13 mouse cellular contexts compared by ENCODE assay signal in genomic region chr1:137297780-137298569, GRCm38 (mm10).
DNase-seq lines count a peak whose midpoint lies in the region; ATAC-seq and TF ChIP-seq lines count a peak whose summit lies in the region.
"Had no signal": no experiment of that assay in that cellular context is flagged by ENCODE, and none has a peak within 500 bp of the region (broad histone marks: within the 10 kb centered on the region; RNA-seq: fewer than 3 reads in every experiment).

No protein-coding gene starts in this region.

- no peaks in the 10 kb centered on the region for H3K27me3 ChIP-seq in liver, embryonic 14.5 days (ENCODE audit: control insufficient read depth, insufficient read depth, low read length)
- H3K27me3 ChIP-seq in liver, embryonic 12.5 days (replicated peaks), result no peaks in the 10 kb centered on the region
- H3K27me3 ChIP-seq in hindbrain, embryonic 14.5 days (ENCODE audit: control insufficient read depth, insufficient read depth, low read length), result no peaks in the 10 kb centered on the region
- H3K27me3 ChIP-seq: heart, embryonic 15.5 days; limb, embryonic 13.5 days had no signal

- 36% methylated on average over 10 of the region's 10 CpGs for WGBS in liver, embryonic 14.5 days (ENCODE audit: insufficient replicate concordance)
- WGBS in liver, embryonic 12.5 days (ENCODE audit: insufficient replicate concordance), result 45% methylated on average over 10 of the region's 10 CpGs
- 57% methylated on average over 10 of the region's 10 CpGs for WGBS in hindbrain, embryonic 14.5 days

- no peak overlapping the region for H3K27ac ChIP-seq in liver, embryonic 14.5 days
- H3K27ac ChIP-seq in liver, embryonic 12.5 days, result no peak overlapping the region
- H3K27ac ChIP-seq in hindbrain, embryonic 14.5 days, result no peak overlapping the region
- H3K27ac ChIP-seq: heart, embryonic 15.5 days; limb, embryonic 13.5 days had no signal

- no peak overlapping the region for H3K4me3 ChIP-seq in liver, embryonic 14.5 days (ENCODE audit: insufficient read depth in 1 of 2, low read depth in 2 of 2, low read length in 2 of 2)
- no peak overlapping the region for H3K4me3 ChIP-seq in liver, embryonic 12.5 days
- no peak overlapping the region for H3K4me3 ChIP-seq in hindbrain, embryonic 14.5 days (replicated peaks; ENCODE audit: low read length)
- H3K4me3 ChIP-seq: heart, embryonic 15.5 days; limb, embryonic 13.5 days had no signal

- no peak for TF ChIP-seq EP300 in liver, embryonic 14.5 days (IDR thresholded peaks at IDR 0.05; ENCODE audit: low read depth)

- no peak overlapping the region for H3K9ac ChIP-seq in liver, embryonic 14.5 days (replicated peaks)
- no peak overlapping the region for H3K9ac ChIP-seq in liver, embryonic 12.5 days
- no peak overlapping the region for H3K9ac ChIP-seq in hindbrain, embryonic 14.5 days
- H3K9ac ChIP-seq: heart, embryonic 15.5 days; limb, embryonic 13.5 days had no signal

- H3K36me3 ChIP-seq in liver, embryonic 14.5 days (replicated peaks; ENCODE audit: control insufficient read depth, insufficient read depth, low read depth), result no peaks in the 10 kb centered on the region
- no peaks in the 10 kb centered on the region for H3K36me3 ChIP-seq in liver, embryonic 12.5 days
- H3K36me3 ChIP-seq in hindbrain, embryonic 14.5 days (replicated peaks; ENCODE audit: control insufficient read depth, insufficient read depth), result no peaks in the 10 kb centered on the region
- H3K36me3 ChIP-seq: heart, embryonic 15.5 days; limb, embryonic 13.5 days had no signal

- peak; percentile 45 for DNase-seq in embryo, embryonic 10 days (ENCODE audit: low spot score)
- no peak for DNase-seq in embryo, embryonic 9.5 days (ENCODE audit: extremely low spot score)
- DNase-seq in liver, embryonic 14.5 days (ENCODE audit: low read depth in 3 of 3, low spot score in 3 of 3), result no peak
- DNase-seq in WW6 (ENCODE audit: low read depth, low spot score), result peak; percentile 34
- DNase-seq in retina, postnatal 1 day, result peak; percentile 30
- no peak for DNase-seq in hindbrain, embryonic 14.5 days (ENCODE audit: low spot score)
- DNase-seq in adrenal gland, adult (ENCODE audit: inconsistent age in 2 of 2, low spot score in 1 of 2), result no peak
- DNase-seq: B cell, adult 2 months; kidney, postnatal 10 days had no signal

- no peak for ATAC-seq in liver, embryonic 14.5 days (ENCODE audit: insufficient read depth)
- ATAC-seq in liver, embryonic 12.5 days, result no peak
- no peak for ATAC-seq in hindbrain, embryonic 14.5 days (ENCODE audit: low FRiP score)
- ATAC-seq: activated CD4-positive, CD25-positive, alpha-beta regulatory T cell, adult 4 months had no signal

- no peaks in the 10 kb centered on the region for H3K9me3 ChIP-seq in liver, embryonic 14.5 days (ENCODE audit: control insufficient read depth, low read length)
- no peaks in the 10 kb centered on the region for H3K9me3 ChIP-seq in liver, embryonic 12.5 days (replicated peaks)
- H3K9me3 ChIP-seq in hindbrain, embryonic 14.5 days (ENCODE audit: control insufficient read depth, low read length), result no peaks in the 10 kb centered on the region
- H3K9me3 ChIP-seq: heart, embryonic 15.5 days; limb, embryonic 13.5 days had no signal

- no peaks in the 10 kb centered on the region for H3K4me1 ChIP-seq in liver, embryonic 14.5 days (replicated peaks; ENCODE audit: control insufficient read depth in 2 of 2, insufficient read depth in 2 of 2, low read length in 1 of 2)
- H3K4me1 ChIP-seq in liver, embryonic 12.5 days, result no peaks in the 10 kb centered on the region
- no peaks in the 10 kb centered on the region for H3K4me1 ChIP-seq in hindbrain, embryonic 14.5 days (replicated peaks; ENCODE audit: control insufficient read depth, insufficient read depth, low read length)
- H3K4me1 ChIP-seq: heart, embryonic 15.5 days; limb, embryonic 13.5 days had no signal

- 0 out of 2 replicates have a peak, but pooled peaks have one; percentile 13 for TF ChIP-seq CTCF in liver, embryonic 14.5 days (IDR thresholded peaks at IDR 0.05; ENCODE audit: low read depth)

- no peak overlapping the region for H3K4me2 ChIP-seq in liver, embryonic 14.5 days (ENCODE audit: low read depth)
- no peak overlapping the region for H3K4me2 ChIP-seq in liver, embryonic 12.5 days
- H3K4me2 ChIP-seq in hindbrain, embryonic 14.5 days (replicated peaks), result no peak overlapping the region
- H3K4me2 ChIP-seq: heart, embryonic 15.5 days; limb, embryonic 13.5 days had no signal

Comparison
In these comparisons a context has a peak if more than half of its experiments do, and no peak if none do; other contexts are left out.
1. DNase-seq: peak in embryo, embryonic 10 days (single experiment), WW6 (single experiment) and retina, postnatal 1 day (single experiment); none in embryo, embryonic 9.5 days (single experiment), liver, embryonic 14.5 days (0 of 3), hindbrain, embryonic 14.5 days (single experiment) and adrenal gland, adult (0 of 2).